Mouse (Mus musculus) small intestine, adult 2 months (tissue): ENCODE results near the gene Fam131a.

Experiments used
- CTCF ChIP-seq: fragments of 200-500 bp; IDR thresholded peaks from 2 replicates; pipeline ENCODE4 v1.5.1; 2012; ENCODE audit warnings: low read depth, mild to moderate bottlenecking, control low read depth, inconsistent platforms, low read length, moderate library complexity, mixed read lengths; ENCODE audit not compliant: insufficient replicate concordance, insufficient read length; ENCODE audit errors: extremely low read depth
- POLR2A ChIP-seq: fragments of 200-500 bp; IDR thresholded peaks from 2 replicates; pipeline ENCODE4 v1.6.1; 2012; ENCODE audit warnings: low read depth, mild to moderate bottlenecking, control low read depth, inconsistent platforms, low read length, moderate library complexity

DNA sequence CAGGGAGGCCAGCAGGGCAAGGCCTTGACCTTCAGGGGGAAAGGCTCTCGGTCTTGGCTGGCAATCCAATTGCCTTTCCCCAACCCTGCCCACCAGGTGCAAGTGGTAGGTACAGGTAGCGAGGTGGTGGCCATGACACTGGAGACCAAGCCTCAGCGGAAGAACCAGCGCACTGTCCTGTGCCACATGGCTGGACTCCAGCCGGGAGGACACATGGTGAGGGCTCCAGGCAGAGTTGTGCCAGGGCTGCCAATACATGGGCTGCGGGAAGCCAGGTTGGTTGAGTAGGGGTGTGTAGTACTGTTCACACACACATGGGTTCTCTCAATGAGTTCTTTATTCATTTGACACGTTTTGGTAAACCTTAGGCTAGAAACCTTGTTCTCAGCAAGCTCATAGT is 43.1 kb downstream of the Fam131a start:
- TF ChIP-seq CTCF, result no peak
- no peak for TF ChIP-seq POLR2A
